Mouse (Mus musculus) liver, embryonic 14.5 days (tissue): ENCODE results near the gene Crispld2. TPM values are rescaled to one million over a fixed set of nuclear protein-coding genes. Genes with fewer than 3 reads are reported as not detected.

Experiments used
- ATAC-seq: fragments of 200-750 bp; cut with Nextera tagmentation; 2 replicates; pipeline ENCODE4 v1.8.0; 2017; ENCODE audit warnings: moderate number of reproducible peaks, mild to moderate bottlenecking, moderate library complexity; ENCODE audit not compliant: insufficient read depth
- DNase-seq, 3 experiments: peaks; one replicate each; pipeline ENCODE4 v3.0.0-alpha.2; 2012 to 2013; ENCODE audit warnings: low read depth in 3 of 3, low spot score in 3 of 3
- H3K27ac ChIP-seq: fragments of 300-500 bp; sonication (generic); 2 replicates; pipeline ENCODE4 v1.5.1; 2014; ENCODE audit warnings: moderate library complexity, mild to moderate bottlenecking, control low read depth, inconsistent platforms
- H3K27me3 ChIP-seq: fragments of 300-500 bp; sonication (generic); 2 replicates; pipeline ENCODE4 v1.6.1; 2014; ENCODE audit warnings: mild to moderate bottlenecking, low read length, moderate library complexity; ENCODE audit not compliant: control insufficient read depth, insufficient read depth
- H3K36me3 ChIP-seq: fragments of 300-500 bp; sonication (generic); replicated peaks from 2 replicates; pipeline ENCODE4 v1.6.1; 2014; ENCODE audit warnings: low read depth; ENCODE audit not compliant: control insufficient read depth, insufficient read depth
- H3K4me1 ChIP-seq, 2 experiments: fragments of 200-500 bp in 1 of 2; fragments of 300-500 bp in 1 of 2; sonication (generic) in 1 of 2; replicated peaks; 2 replicates each; pipeline ENCODE4 v1.6.1; 2012 to 2014; ENCODE audit warnings: antibody characterized with exemption in 1 of 2, inconsistent platforms in 1 of 2, low read length in 1 of 2; ENCODE audit not compliant: control insufficient read depth in 2 of 2, insufficient read depth in 2 of 2
- H3K4me2 ChIP-seq: fragments of 300-500 bp; sonication (generic); 2 replicates; pipeline ENCODE4 v1.6.1; 2014; ENCODE audit warnings: low read depth, mild to moderate bottlenecking, control low read depth, moderate library complexity
- H3K4me3 ChIP-seq, 2 experiments: fragments of 200-500 bp in 1 of 2; fragments of 300-500 bp in 1 of 2; sonication (generic) in 1 of 2; 2 replicates each; pipeline ENCODE4 v1.5.1; 2012 to 2014; ENCODE audit warnings: low read depth in 2 of 2, low read length in 2 of 2, mild to moderate bottlenecking in 2 of 2, control low read depth in 1 of 2, inconsistent platforms in 1 of 2, moderate library complexity in 1 of 2; ENCODE audit not compliant: insufficient read depth in 1 of 2
- H3K9ac ChIP-seq: fragments of 300-500 bp; sonication (generic); replicated peaks from 2 replicates; pipeline ENCODE4 v1.6.1; 2014; ENCODE audit warnings: mild to moderate bottlenecking, control low read depth, moderate library complexity
- H3K9me3 ChIP-seq: fragments of 300-500 bp; sonication (generic); 2 replicates; pipeline ENCODE4 v1.6.1; 2016; ENCODE audit warnings: low read length, mixed read lengths; ENCODE audit not compliant: control insufficient read depth
- CTCF ChIP-seq: IDR thresholded peaks from 2 replicates; pipeline ENCODE4 v1.5.1; 2016; ENCODE audit warnings: antibody characterized with exemption, low read depth, control low read depth
- EP300 ChIP-seq: IDR thresholded peaks from 2 replicates; pipeline ENCODE4 v1.6.1; 2016; ENCODE audit warnings: antibody characterized with exemption, low read depth
- WGBS: fragments of 180-500 bp; shearing (Covaris S2); extraction: QIAGEN DNeasy Blood & Tissue Kit; methylation state at CpG from one replicate; pipeline ENCODE4 v1.1.7; 2014; ENCODE audit not compliant: insufficient replicate concordance; 5-methylcytosine and 5-hydroxymethylcytosine counted together
- polyA plus RNA-seq, 2 experiments: library from polyadenylated mRNA; depleted of rRNA in 1 of 2; stranded (reverse) in 1 of 2; unstranded in 1 of 2; fragments of >200 nt; fragmentation: Nextera tagmentation in 1 of 2; extraction: Ambion mirVana in 1 of 2; gene quantifications; 2 replicates each; pipeline versions ENCODE4 v1.2.1 to v1.2.3; 2012 to 2014

Gene Crispld2
- polyA plus RNA-seq, 2 experiments: 0.30 to 0.47 TPM

- ATAC-seq (no peak), DNase-seq (no peak)
- Histone ChIP-seq H3K4me1 (no peaks in the 10 kb centered on the region), H3K4me2 (no peak overlapping the region), H3K4me3 (no peak overlapping the region), H3K27me3 (no peaks in the 10 kb centered on the region), H3K27ac (no peak overlapping the region), H3K9me3 (no peaks in the 10 kb centered on the region), H3K36me3 (no peaks in the 10 kb centered on the region), H3K9ac (no peak overlapping the region)
- no peak for TF ChIP-seq EP300
- TF ChIP-seq CTCF: no peak
- WGBS: 69% methylated on average over 4 of the region's 4 CpGs
Measured at GRCm38 (mm10) chr8:120051908-120052307, 59.7 kb downstream of the Crispld2 start.

GRCm38 (mm10) chr8:120052318-120052717 lies 60.1 kb downstream of the Crispld2 start:
- H3K27ac ChIP-seq: no peak overlapping the region
- H3K36me3 ChIP-seq: no peaks in the 10 kb centered on the region
- WGBS: 54% methylated on average over 8 of the region's 8 CpGs
- ATAC-seq (no peak), DNase-seq (no peak)
- no peak overlapping the region for H3K9ac ChIP-seq
- H3K4me1 ChIP-seq: no peaks in the 10 kb centered on the region
- no peaks in the 10 kb centered on the region for H3K27me3 ChIP-seq
- TF ChIP-seq EP300 (no peak), CTCF (no peak)
- H3K9me3 ChIP-seq: no peaks in the 10 kb centered on the region
- no peak overlapping the region for H3K4me2 ChIP-seq
- no peak overlapping the region for H3K4me3 ChIP-seq

- no peaks in the 10 kb centered on the region for H3K27me3 ChIP-seq
- no peaks in the 10 kb centered on the region for H3K9me3 ChIP-seq
- DNase-seq (no peak), ATAC-seq (no peak)
- TF ChIP-seq CTCF (no peak), EP300 (no peak)
- no peak overlapping the region for H3K27ac ChIP-seq
- WGBS: 68% methylated on average over 3 of the region's 3 CpGs
- no peaks in the 10 kb centered on the region for H3K4me1 ChIP-seq
- H3K4me2 ChIP-seq: no peak overlapping the region
- no peaks in the 10 kb centered on the region for H3K36me3 ChIP-seq
- H3K4me3 ChIP-seq: no peak overlapping the region
- H3K9ac ChIP-seq: no peak overlapping the region
Measured at GRCm38 (mm10) chr8:120054833-120055232, 62.6 kb downstream of the Crispld2 start.

GRCm38 (mm10) chr8:120057078-120057477 lies 64.8 kb downstream of the Crispld2 start:
- no peaks in the 10 kb centered on the region for H3K9me3 ChIP-seq
- no peak overlapping the region for H3K9ac ChIP-seq
- no peak for ATAC-seq
- no peak for DNase-seq
- no peaks in the 10 kb centered on the region for H3K36me3 ChIP-seq
- H3K27me3 ChIP-seq: no peaks in the 10 kb centered on the region
- no peak overlapping the region for H3K27ac ChIP-seq
- no peak for TF ChIP-seq CTCF
- no peak for TF ChIP-seq EP300
- no peak overlapping the region for H3K4me2 ChIP-seq
- H3K4me1 ChIP-seq: no peaks in the 10 kb centered on the region
- whole genome bisulfite sequencing: 50% methylated on average over 2 of the region's 2 CpGs
- no peak overlapping the region for H3K4me3 ChIP-seq

- WGBS: 70% methylated on average over 14 of the region's 14 CpGs
- TF ChIP-seq EP300: no peak
- TF ChIP-seq CTCF: no peak
- Histone ChIP-seq H3K4me3 (no peak overlapping the region), H3K9me3 (no peaks in the 10 kb centered on the region), H3K27ac (no peak overlapping the region), H3K36me3 (no peaks in the 10 kb centered on the region), H3K27me3 (no peaks in the 10 kb centered on the region), H3K9ac (no peak overlapping the region), H3K4me2 (no peak overlapping the region), H3K4me1 (no peaks in the 10 kb centered on the region)
- ATAC-seq: no peak
- DNase-seq: no peak
Measured at GRCm38 (mm10) chr8:120062742-120063141, 70.5 kb downstream of the Crispld2 start.
